Mouse (Mus musculus) NIH3T3 (cell line): ENCODE measurements at regions not wholly inside any gene's neighbourhood (a gene's known extent, or its start where the extent isn't known, plus 50 kb on each side); places are given as distances from the start of the nearest gene placed in this dataset.

ENCODE experiments used
- DNase-seq: peaks from one replicate; pipeline ENCODE4 v3.0.0-alpha.2; 2012; ENCODE audit warnings: low read depth

DNA sequence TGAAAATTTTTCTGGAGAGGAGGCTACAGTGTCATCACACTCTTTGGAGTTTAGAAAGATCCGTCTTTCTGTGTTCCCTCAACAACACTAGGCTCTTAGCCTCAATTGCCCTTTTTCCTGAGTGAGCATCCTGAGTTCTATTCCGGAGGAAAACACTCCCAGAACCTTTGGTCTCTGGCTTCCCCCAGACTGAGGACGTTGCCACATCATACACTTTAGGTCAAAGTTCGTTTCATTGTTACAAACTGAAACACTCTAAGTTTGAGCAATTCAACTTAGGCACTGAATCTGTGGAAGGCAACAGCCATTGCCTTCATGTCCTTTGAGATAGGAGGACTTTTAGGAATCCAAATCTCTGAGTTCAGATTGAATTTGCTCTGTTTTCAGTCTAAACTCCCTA lies 85.0 kb downstream of the Arl4a start:
- DNase-seq, result no peak

DNA sequence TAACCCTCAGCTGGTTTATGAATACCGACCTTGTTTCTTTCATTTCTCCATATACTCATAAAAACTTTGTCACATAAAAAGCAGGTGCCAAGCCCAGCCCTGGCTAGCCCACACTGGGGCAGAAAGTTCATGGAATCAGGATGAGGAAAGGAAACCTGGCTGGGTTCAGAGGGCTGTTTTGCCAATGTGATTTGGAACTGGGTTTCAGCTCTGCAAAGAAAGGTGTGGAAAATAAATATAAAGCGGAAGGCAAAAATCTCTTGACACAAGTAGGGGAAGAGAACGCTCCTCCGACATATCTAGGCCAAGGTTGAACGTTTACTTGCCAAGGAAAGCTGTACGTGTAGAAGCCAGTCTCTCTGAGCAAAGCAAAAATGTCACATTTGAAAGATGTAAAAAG lies 85.9 kb downstream of the Arl4a start:
- no peak for DNase-seq

DNA sequence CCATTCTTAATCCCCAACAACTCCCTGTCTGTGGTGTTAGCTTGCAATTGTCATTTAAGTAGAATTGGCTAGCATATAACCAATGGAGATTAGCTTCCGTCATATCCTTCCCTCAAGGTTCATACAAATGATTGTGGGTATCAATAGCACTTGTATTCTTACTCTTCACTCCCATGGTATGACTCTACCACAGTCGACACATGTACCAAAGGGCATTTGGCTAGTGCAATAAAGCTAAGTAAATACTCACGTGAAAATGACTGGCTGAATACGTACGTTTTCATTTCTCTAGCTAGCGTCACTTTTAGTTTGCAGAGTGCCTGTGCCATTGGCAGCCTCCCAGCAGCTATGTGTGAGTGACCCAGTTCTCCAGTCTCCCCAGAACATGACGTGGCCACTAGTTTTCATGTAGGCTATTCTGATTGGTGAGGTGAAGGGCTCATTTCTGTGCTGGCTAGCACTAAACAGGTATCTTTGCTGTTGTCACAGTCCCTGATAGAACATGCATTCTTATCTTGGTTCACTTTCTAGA lies 87.5 kb downstream of the Arl4a start:
- no peak for DNase-seq

DNA sequence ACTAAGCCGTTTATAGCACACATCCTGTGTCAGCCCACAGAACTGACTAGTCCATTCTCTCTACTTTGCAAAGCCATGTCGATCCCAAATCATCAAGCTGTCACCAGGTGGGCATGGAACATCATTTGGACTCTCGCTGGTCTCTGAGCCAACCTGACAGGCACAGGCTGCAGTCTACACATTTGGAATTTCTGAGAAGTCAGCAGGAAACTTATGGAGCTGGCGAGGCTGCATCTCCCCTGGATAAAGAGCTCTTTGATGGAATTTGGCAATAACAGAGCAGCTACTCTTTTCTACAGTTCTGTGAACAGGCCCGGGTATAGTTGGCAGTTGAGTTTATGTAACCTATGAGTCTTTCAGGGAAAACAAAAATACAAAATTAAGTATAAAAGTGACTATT lies 94.9 kb downstream of the Arl4a start:
- no peak for DNase-seq

DNA sequence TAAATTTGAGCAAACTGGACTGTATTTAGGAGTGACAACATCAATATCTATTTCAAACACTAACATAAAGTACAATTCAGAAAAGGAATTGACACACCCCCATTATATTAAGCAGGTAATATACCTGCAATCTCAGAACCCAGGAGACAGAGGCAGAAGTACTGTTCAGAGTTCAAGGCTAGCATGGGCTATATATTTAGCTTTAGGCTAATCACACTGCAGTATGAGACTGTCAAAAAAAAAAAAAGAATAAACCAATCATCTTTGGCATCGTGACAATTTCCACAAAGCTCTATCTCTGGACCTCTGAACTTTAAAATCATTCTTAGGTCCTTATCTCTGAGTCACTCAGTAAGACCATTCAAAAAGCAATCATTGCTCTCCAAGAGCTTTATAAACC lies 96.7 kb downstream of the Arl4a start:
- DNase-seq, result no peak

DNA sequence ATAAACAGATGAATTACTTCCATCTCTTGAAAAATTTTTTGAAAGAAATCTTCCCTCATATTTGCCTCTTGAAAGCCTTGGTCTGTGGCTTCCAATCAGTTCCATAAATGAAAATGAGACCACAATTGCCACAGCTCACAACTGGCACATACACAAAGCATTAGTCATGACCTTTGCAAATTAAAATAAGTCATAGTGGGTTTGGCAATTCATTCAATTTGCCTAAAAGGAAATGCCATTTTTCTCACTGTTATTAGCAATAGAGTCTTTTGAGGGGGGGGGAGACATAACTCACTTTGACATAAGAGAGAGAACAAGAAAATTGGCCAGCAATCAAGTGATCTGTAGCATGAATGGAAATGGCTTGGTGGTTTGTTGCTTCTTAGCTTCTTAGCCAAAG lies 98.8 kb downstream of the Arl4a start:
- DNase-seq, result no peak

DNA sequence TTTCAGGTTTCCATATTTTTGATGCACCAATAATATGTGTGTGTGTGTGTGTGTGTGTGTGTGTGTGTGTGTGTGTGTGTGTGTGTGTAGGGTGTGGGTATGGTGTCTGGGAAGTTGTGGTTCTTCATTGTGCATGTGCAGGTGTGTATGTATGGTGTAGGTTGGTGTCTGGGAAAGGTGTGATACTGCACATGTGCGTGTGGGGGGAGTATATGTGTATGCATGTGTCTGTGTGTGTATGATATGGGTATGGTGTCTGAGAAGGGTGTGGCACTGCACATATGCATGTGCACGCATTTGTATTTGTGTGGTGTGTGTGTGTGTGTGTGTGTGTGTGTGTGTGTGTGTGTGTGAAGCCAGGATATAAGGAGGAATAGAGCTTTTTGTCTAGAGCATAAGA lies 99.6 kb downstream of the Arl4a start:
- DNase-seq, result no peak

DNA sequence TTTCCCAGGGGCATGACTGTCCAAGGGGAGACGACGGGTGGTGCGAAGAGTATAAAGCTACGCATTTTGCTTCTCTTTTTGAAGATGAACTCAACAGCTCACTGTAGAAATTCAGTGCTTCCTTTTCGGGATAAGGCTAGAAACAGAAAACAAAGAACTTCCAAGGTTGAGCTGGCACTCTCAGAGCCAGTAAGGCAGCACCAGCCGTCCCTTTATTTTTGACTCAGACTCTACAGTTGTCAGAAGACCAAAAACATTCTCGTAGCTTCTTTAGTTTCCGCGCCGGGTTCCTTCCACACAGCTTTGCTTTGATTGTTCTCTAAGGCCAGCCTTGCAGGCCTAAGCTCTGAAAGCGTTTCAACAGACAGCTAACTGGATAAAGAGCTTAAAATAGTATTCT lies 101.5 kb downstream of the Arl4a start:
- no peak for DNase-seq

DNA sequence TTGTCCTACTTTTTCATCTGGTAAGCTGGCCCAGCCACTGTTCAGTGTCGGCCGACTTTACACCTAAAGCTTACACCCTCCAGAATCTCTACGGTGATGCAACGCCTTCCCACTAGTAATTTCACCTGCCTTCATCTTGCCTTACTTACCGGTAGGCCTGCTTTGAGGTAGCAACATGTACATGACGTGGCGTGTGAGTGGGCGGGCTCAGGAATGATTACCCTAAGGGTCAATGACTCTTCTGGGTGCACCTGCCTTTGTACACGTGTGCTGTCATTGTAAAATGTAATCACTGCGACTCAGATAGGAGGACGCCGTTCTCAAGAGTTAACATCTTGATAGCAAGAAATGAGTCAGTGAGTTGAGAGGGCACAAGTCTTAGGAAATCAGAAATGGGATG lies 102.0 kb downstream of the Arl4a start:
- DNase-seq, result no peak

DNA sequence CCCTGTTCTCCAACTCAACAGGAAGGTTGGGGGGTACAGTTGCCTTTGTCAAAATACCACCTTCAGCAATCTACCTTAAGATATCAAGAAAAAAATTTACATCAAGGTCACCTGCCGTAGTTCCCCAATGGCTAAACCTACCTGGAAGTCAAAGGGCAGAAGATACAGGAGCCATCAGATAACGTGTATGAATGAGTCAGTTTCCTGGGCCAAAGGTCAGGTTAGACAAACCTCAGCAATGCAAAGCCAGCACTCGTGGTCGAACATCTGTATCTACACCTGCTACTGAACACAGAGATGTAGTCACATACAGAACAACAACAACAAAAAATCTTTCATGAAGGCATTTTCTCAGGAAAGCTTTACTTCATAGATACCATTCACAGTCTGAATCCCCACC lies 102.9 kb downstream of the Arl4a start:
- DNase-seq, result no peak

DNA sequence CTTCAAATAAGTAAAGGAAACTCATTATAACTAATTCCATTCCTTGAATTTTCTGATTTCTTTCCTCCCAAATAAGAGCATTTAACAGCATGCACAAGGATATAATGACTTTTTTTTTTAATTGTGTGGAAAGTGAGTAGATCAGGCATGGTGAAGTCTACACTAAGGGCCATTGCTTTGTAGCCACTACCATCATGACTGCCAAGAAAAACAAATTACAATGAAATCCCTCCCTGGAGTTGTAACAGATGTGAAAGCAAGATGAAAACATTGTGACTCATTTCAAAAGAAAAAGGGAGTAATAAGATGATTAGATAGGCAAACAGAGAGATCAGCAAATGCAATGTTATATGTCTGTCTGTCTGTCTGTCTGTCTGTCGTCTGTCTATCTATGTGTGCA lies 106.6 kb downstream of the Arl4a start:
- DNase-seq, result no peak

DNA sequence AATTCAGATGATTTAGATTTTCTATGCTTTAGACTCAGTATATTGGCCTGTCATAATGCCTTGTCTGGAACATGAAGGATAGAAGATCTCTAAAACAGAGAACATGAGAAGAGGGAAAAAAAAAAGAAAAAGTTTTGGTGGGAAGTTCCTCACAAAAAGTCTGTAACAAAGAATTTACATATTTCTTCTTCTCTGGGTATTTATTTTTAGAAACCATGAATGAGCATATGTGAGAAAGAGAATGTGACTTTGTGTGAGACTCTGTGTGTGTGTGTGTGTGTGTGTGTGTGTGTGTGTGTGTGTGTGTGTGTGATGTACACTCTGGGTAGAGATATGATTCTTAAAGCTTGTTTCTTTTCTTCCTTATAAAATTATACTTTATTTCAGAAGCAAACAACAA lies 109.9 kb downstream of the Arl4a start:
- DNase-seq, result no peak

DNA sequence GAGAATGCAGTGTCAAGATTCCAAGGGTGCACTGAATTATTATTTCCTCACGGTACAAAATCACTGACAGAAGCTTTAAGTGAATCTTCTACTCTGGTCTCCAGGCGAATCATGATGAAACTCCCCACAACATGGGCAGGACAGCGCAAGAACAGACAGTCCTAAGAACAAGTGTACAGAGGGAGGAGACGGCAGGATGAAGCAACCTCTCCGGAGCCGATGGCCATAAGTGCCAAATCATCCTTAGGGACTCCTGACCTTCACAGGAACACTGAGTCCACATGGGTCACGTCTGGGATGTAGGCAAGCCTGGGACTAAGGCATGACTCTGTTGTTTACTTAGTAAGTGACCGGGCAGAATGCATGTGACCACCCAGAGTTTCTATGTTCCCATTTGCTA lies 110.8 kb downstream of the Arl4a start:
- DNase-seq, result no peak

DNA sequence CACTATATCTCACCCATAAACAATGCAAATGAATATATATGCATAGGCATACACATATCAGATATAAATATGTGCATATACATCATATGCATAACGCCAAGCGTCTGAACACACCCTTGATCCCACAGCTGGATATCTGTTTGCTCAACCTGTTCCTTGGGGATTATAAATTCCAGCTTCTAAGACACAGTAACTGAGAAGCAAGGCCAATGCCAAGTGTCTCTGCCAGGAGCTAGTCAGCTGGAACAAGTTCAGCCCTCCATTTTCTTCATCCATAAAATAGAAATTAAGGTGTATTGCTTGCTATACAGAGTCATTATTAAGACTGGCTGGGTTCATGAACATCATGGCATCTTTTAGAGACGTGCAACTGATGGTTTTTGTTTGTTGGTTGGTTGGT lies 116.3 kb downstream of the Arl4a start:
- no peak for DNase-seq

DNA sequence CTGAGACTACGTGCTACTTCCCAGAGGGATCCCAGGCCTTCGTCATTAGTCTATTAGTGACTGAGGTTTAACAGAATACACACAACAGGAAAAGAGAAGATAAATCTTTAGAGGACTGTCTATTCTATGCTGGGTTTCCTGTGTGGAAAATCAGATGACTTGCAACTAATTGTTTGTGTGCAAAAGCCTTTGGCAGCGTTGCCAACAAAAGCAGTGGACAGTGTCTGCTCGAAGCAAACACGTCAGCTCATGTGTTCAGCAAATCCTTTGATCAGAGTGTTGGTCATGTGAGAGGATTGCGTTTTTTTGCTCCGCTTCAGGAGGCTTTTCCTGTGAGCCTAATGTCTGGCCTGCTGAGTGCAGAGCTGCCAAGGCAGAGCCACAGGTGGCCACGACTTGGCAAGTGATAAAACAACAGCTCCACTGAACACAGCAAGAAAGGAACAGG lies 117.3 kb downstream of the Arl4a start:
- peak; percentile 2 for DNase-seq

DNA sequence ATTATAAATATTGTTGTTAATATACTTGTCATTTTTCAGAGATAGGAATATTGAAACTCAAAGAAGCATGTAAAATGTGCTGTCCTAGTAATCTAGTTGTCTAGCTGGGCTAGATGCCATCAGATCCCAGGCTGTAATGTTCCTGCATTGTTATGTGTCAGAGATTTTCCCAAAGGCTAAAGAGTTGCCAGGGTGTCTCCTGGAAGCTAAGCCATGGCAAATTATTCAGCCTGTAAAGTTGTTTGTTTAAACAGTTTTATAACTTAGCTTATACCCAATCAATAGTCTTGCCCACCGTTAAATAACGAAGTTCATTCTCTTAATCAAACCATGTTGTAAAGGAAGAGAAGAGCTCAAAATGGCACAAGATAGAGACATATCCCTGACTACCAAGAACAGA lies 117.9 kb downstream of the Arl4a start:
- DNase-seq, result no peak

DNA sequence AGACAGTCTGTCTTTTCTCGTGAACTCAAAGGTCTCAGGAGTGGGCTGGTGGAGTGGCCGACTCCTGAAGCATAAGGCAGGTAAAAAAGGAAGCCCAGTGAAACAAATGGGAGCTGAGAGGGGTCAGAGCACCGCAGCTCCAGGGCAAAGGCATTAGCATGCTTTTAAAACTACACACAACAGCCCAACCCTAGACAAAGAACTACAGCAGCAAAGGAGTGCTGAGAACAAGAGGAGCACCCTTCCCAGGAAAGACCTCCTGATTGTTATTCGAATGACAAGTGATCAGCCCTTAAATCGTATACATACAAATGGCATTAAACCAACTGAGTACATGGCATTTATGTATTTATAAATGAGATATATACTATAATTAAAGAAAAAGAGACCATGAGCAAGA lies 149.3 kb downstream of the Arl4a start:
- no peak for DNase-seq

DNA sequence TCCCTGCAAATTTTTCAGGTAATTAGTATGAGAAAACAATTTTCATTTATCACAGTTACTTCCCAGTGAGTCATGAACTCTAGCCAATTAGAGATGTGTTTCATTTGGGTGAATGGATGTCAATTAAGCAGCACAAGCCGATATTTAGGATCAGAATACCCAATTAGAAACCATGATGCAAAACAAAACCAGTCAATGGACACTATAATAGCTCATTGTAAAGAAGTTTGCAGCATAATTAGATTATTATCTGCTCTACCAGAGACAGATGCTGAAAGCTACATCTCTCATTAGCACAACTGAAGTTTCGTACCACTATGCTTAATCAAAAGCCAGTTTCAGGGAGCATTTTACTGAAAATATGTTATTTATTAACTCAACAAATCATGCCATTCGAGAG lies 152.5 kb downstream of the Arl4a start:
- DNase-seq, result no peak

DNA sequence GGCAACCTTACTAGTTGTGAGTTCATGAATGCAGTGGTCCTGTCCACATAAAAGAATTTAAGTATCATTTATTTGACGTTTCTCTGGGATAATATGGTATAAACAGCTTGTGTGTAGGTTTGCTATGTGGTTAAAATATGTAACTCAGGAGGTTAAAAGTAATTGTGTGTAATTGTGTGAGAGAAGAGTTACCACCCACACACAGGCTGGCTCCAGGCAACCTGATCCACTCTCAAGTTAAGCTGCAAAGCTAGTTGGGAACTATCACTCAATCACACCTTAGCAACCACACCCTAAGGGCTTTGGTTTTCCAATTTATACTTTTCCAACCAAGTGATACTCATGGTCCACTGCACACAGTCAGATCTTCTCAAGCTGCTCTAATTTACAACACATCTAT lies 157.5 kb downstream of the Arl4a start:
- no peak for DNase-seq

DNA sequence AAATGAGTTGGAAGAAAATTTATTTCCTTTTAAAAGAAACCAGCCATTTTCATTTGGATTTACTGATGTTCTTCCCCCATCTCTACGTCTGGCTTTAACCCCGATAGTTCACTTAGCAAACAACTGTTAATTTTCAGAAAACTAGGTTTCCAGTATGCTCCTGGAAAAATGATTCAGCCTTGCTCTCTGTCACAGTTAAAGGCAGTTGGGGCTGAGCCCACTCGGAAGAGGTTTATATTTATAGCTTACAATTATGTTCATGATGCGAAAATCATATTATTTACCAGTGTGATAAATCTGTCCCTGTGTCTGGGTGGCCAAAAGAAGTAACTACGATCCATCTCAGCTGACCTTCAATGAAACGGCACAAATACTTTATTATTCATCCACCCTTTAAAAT lies 163.9 kb downstream of the Arl4a start:
- DNase-seq, result no peak

DNA sequence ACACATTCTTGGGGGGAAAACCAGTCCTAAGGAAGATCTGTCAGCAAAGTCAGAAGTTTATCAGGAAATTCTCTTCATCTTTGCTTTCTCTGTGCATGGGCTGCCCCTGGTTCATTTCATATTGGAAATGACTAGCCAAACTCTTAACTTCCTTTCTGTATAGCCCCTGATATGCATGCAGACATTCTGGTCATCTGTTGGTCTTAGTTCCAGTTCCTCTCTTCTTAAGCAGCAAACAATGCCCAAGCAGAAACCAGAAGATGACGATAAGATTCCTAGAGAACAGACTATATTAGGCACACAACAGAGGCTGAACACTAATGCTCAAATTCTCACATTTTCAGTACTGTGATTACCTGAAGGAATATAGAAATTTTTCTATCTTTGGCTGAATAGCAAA lies 176.0 kb downstream of the Arl4a start:
- no peak for DNase-seq

DNA sequence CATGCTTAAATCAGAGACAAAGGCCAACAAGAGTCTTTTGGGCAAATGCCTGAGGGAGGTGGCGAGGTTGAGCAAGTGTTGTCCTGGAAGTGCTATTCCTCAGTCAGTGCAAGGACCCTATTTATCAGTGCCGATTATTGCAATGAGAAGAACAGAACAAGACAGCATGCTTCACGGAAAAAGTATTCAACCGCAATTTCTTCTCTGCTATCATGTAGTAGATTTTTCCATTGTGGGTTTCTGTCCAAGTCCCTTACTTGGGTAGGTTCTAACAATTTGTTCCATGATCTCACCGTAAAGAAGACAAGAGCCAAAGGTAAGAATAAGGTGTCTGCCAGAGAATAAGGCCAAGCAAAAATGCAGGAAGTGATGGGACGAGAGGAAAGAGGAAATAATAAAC lies 186.2 kb downstream of the Arl4a start:
- DNase-seq, result no peak

DNA sequence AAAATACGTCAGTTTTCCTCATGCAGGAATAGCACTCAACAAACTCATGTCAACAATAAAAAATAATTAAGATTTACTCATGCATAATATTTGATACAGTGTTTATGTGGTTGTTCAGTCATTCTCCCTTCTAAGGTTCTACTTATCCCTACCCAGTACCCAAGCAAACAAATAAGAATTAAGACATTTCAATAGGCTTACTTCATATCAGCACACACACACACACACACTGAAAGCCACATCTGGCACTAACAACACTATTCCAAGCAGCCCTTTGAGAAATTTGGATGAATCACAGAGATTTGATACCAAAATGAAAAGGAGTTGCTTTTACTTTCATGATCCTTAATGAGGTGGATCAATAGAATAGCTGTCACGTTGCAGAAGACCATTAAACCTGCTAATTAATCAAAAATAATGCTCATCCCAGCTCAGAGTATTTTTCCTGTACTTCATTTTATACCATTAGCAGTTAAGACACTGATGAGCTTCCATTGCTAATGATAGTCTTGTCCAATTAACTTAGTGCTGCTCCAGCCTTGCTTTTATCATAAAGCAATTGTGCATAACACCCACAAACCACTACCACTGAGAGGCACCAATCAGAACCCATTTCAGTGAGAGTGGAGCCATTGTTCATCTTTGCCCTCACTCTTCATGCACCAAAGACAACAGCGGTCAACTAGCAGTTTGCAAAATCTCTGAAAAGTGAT lies 188.3 kb downstream of the Arl4a start:
- DNase-seq, result no peak

DNA sequence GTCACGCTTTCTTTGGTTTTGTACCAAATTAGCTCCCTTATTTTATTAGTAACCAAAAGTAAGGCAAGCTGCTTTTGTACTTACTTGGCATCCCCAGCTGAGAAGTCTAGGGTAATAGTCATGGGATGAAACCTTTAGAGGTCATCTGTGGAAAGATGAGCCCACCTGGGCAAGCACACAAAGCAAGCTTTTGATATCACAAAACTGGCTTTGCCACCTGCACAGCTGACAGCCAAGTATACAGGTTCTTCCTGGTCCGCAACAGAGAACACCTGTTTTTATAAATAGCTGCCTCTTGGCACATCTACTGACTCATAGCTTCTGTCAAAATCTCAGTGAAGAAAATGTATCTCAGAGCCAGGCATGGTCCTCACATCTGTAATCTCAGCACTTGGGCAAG lies 197.2 kb downstream of the Arl4a start:
- DNase-seq, result no peak

DNA sequence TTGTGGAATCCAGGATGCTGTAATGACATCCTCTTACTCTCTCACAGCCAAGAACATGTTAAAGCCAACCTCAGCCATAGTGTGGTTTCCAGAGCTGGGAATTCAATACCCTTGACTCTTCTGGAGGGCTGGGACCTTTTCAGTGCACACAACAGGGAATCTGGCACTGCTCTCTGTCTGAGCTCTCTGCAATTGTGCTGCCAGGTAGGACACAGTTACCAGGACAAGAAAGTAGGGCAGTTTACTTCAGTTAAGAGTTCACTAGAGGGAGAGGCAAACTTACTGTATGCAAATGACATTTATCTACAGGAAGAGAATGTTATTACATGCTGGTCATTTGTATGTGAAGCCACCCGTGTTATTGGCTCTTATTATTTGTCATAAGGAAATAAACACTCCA lies 197.6 kb downstream of the Arl4a start:
- DNase-seq, result no peak
